Mouse (Mus musculus) olfactory bulb, adult 2 months (tissue): ENCODE measurements around the gene Kcnb1.

Experiments used
- CTCF ChIP-seq: fragments of 200-500 bp; IDR thresholded peaks from 2 replicates; pipeline ENCODE4 v1.5.1; 2012; ENCODE audit warnings: low read depth, mild to moderate bottlenecking, low read length, moderate library complexity; ENCODE audit not compliant: insufficient read depth
- POLR2A ChIP-seq: fragments of 200-500 bp; IDR thresholded peaks from 2 replicates; pipeline ENCODE4 v1.6.1; 2012; ENCODE audit warnings: mild to moderate bottlenecking, low read depth, low read length, moderate library complexity; ENCODE audit not compliant: insufficient read depth

DNA sequence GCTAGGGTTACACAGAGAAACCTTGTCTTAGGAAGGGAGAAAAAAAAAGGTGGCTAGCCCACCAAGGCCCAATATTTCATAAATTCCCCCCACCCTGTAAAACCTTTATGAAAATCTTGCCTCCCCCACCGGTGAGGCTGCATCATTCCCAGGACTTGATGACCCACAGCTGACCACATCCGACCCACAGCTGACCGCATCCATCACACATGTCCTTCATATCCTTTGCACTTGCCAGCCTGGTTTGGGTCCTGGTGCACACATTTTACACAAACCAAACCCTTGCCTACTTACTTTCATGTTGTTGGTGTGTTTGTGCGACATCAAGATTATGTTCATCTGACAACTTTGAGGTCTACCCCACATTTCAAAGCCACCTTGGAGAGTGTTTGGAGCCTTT is 46.2 kb upstream of the Kcnb1 start:
- no peak for TF ChIP-seq POLR2A
- no peak for TF ChIP-seq CTCF
